Mouse (Mus musculus): ENCODE data around the gene Siah1b.
A peak's percentile ranks its signal among the peaks of the same experiment; 100 is the strongest.

Siah1b gene

GRCm38 (mm10) chrX:164032526-164032925, 43.8 kb downstream of the Siah1b start:
- DNase-seq (ENCODE audit: low spot score in 2 of 2): no peak

GRCm38 (mm10) chrX:164027607-164028289, 48.5 kb downstream of the Siah1b start, which contains the start of gene Car5b:
Gene Car5b (minus strand): TSS chrX:164027997.
- DNase-seq (ENCODE audit: low spot score in 2 of 2): peak; percentile 78 to 85

Data from urinary bladder, adult 18-20 months (tissue).